Mouse (Mus musculus): ENCODE measurements at regions not wholly inside any gene's neighbourhood (a gene's known extent, or its start where the extent isn't known, plus 50 kb on each side); places are given as distances from the start of the nearest gene placed in this dataset.

DNA sequence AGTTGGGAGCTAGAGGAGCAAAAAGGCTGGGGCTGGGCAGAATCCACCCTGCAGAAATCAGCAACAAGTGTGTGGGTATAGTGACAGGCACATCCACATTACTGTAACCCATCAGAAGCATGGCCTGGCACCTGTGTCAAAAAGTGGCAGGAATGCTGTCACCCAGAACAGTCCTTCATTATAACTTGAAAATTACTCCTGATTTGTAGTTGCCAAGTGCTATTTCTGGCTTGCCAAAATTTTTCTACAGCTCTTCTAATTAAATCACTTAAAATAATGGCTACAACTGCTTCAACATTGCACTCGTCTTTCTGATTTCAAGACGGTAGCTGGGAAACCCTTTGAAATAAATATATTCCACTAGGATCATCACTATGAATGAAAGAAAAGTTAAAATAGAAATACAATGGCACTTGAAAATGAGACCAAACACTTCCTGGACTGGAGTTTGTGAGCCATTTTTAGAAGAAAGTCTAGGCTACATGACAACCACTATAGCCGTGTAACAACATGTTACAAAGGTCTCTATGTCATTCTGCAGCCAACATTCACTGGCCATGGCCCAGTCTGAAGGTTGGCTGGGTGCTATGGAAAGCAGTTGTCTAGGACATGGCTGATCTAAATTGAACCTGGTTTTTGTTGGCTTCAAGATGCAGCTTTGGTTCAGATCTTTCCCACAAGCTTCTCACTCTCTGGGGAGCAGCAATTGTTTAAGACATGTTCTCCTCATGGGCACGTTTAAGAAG, 190.6 kb upstream of the Tapt1 start:
- DNase-seq: no peak

DNA sequence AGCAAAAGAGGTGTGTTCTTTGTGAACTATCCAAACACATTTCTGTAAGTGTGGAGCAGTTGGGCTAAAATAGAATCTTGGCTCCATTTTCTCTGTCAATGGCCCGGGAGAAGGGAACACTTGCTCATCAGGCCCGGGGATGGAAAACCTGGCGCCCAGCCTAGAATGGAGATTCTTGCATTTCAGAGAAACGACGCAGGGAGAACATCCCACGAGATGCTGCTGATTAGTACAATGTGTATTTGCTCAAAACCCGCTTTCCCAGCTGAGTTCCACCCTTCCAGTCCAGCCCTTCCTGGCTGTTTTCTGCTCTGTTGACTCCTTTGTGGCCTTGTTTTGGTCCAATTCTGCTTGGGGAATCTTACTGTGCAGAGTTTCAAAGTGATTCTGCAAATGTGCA, 188.0 kb upstream of the Tapt1 start:
- DNase-seq: peak; percentile 10

DNA sequence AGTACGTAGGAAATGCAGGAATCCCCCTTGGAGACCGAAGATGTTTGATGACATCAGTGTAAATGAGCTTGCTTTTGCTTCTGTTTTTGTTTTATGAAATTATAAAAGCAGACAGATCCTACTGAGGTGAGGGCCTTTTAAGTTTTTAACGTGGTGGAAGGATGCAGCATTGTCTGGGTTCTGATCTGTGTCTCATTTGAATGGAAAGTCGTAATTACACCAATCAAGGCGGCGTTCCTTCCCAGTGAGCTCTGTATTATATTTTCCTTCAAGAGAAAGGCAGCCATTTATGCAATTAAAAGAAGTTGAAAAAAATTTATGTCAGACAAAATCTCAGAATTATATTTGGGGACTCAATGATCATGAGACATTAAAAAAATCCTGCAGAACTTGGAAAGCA, 176.9 kb upstream of the Tapt1 start:
- DNase-seq: no peak

DNA sequence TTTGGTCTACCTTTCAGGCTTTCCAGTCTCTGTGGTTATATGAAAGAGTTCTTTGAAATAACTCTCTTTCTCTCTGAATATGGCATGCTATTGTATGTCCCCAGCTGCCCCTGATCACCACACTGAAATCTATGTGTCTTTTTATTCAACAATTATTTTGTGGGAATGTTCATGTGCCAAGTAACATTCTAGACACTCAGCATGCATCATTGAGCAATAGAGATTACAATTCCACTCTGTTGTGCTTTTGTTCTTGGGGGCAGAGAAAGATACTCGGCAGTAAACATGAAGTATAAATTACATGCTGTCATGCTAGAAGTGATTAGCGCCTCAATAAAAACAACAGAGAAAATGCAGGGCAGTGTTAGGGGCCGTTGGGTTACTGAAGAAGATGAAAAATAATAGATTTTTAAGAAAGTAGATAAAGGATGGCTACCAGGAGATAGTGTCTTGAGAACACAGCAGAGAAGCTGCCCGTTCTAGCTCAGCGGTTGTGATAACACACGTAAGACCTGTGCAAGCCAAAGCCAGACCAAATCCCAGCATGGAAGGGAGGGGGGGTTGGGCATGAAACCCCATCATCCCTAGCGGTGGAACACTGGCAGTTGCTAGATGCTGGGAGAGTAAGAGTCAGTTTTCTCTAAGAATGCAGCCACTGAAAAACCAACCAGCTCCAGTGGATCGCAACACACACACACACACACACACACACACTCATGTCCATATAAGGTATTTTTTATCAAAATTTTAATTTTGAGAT, 174.3 kb upstream of the Tapt1 start:
- no peak for DNase-seq

DNA sequence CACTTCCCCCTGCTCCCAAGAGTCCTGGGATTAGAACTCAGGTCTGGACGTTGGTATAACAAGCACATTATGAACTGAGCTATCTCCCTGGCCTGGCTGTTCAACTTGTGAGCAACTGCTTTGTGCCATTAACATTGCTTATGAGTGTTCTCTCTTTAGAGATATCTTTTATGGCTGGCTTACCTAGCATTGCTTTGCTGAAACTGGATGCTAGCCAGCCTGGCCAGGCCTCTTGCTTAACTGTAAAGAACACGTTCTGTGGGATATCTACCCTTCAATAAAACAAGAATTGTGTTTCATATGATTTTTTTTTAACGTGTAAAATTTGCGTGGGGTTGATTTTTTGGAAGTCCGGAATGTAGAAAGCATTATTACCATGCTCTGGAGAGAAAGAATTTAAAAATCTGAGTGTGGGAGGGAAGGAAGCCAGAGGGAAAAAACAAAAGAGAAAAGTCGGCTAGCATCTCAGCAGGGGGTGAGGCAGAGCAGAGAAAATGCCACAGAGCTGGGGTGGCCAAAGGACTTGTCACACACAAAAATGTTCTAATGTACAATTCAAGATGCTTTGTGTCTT, 160.9 kb upstream of the Tapt1 start:
- DNase-seq: no peak

DNA sequence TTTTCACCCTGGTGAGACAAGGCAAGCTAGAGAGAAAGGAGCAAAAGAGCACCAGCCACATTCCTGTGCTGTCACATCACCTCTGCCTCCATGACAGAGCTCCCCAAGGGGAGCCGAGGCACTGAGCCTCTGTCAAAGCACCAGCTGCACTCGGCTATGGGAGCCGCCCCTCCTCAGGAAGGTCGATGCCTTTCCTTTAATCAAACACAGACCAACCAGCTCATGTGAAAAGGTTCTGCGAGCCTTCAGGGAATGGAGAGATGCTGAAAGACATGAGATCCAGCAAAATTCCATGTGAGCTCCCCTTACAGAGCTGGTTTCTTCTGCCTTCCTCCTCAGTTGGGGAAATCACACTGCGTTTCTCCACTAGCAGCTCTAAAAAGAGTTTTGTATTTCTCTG, 159.8 kb upstream of the Tapt1 start:
- DNase-seq: no peak

DNA sequence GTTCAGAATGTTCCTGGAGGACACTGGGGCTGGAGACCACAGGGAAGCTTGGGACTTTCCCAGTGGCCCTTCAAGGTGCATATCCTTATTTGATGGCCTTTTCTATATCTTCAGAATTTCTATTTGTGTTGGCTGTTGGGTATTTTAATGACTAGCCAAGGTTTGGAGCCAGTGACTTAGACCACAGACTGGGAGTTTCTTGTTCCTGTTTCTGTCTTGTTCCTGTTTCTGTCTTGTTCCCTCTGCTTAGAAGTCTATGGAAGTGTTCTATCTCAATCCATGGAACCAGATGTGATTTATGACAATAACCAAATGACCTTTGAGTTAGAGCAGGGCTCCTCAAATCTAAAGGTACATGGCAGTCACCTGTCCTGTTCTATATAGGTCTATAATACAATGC, 156.6 kb upstream of the Tapt1 start:
- no peak for DNase-seq

DNA sequence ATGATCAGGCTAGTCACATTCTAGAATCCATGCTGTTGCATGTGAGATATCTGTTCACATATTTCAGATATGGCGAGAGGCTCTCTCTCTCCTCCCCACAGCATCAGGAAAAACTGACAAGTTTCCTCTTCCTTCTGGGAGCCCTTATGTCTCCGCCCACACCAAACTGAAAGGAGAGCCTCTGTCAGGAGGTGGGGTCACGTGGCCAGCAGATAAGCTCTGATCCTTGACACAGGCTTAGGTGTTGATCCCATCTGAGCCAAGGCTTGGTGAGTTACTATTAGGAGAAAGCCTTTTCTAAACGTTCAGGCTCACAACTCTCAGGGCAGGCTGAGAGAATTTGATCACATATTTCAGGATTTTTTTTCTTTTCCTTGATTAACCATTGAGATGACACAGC, 143.6 kb upstream of the Tapt1 start:
- no peak for DNase-seq

DNA sequence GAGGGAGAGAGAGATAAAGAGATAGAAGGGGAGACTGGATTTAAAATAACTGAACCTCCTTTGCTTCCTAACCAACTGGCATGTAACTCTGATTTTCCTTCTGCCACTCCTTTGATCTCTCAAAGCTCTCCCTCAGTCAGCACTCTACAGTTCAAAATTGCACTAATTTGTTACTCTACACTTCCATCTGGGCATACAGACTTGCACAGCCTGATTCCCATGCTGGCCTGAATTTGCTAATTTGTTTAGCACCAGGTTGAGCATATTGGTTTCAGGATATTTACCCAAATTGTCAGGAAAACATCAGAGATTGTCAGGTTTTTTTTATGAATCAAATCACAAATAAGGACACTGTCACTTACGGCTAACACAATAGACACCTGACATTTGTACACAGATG, 125.9 kb upstream of the Tapt1 start:
- DNase-seq: no peak

DNA sequence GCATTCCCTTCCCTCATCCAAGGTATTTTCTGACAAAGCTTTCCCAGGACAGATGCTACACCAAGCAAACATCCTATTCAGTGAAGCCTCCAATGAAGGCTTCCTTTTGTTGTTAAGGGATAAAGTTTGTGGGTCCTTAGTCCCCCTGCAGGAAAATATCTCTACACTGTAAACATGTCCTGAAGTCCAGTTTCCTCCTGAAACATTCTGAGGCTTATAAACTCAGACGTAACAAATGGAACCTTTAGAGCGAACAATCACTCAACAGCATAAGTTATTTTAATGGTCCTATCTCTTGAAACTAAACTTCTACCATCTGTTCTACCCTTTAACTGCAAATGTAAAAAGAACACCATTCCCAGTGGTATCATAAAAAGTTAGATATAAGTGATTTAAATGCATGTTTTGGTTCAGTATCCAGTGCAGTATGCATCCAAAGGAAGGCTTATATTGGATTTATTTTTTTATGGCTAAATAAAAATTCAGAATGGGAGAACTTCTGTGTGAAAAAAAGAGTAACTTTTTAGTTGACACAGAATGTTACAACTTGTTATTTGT, 115.1 kb upstream of the Tapt1 start:
- DNase-seq: no peak

DNA sequence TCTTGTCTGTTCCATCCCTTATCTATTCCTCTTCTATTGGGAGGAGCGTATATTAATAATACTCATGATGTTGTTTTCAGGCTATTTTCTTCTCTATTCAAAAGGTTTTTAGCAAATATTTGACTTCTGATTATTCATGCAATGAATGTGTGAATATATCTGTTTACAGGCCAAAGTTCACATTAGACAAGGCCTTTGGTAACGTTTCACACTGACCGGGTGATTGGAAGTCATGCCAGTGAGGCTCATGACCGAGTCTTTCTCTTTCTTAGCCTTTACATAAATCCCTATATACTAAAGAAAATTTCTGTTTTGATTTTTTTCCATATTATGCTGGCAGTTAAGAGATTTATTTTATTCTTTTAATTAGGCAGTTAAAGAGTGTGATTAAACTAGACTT, 112.2 kb upstream of the Tapt1 start:
- DNase-seq: no peak

DNA sequence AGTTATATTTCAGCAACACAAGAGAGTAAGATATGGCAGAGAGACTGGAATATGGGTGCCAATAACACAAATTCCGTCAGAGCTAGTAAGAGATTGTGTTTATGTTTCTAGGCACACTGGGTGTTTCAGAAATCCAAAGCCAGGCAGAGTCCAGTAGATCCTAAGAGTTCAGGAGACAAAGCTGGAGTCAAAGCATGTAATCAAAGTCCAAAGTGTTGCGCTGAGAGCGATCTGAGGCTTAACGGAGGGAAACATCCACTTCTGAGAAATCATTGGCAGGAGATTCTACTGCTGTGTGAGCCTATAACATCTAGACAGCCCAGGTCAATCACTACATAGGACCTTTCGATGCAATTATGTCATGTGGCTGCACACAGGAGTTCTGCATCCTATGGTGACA, 109.3 kb upstream of the Tapt1 start:
- DNase-seq: no peak

DNA sequence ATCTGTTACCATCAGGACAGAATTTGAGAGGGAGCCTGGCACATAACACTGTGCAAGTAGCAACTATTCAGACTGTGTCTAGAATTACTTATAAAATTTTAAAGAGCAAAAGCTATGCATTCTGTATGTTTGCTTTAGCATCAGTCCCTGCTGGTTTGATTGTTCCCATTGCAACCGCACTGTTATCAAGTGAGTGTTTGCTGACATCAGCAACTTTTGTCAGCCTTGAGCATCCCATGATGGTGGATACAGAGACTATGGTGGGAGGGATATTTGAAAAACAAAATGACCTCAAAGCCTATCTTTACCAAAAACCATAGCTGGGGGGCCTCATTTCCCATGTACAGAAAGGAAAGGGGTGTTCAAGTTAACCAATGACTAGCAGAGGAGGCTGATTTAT, 93.2 kb upstream of the Tapt1 start:
- DNase-seq: no peak

DNA sequence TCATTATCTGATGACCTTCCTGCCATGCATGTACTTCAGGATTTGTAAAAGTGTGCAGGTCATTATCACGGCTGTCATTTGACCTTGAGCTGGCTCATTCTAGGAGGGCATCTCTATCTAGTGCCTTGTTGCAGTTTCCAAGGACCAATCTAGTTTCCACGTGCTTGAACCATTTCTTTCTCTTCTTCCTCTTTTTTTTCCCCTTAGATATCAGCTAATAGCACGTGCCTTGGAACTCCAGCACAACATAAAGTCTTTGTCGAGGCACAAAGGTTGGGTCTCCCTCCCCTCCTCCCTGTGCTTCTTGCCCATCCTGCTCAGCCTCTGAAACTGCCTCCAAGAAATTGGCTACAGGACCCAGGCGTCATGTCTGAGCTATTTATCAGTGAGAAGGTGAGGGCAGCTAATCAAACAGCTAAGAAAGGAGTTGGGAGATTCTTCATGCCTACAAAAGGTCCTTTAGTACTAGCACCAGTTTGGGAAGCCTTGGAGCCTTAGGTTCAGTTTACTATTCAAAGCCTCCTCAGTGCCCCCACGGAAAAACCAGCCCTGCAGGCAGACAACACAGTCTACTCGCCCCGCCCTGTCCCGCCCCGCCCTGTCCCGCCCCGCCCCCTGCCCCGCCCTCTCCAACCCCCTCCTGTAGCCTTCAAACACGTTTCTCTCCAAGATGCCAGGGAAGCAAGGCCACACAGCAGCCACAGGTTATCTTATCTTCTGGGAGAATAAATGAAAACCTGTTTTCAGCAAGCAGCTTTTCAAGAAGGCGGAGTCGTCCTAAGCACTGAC, 80.5 kb upstream of the Tapt1 start:
- DNase-seq: no peak

DNA sequence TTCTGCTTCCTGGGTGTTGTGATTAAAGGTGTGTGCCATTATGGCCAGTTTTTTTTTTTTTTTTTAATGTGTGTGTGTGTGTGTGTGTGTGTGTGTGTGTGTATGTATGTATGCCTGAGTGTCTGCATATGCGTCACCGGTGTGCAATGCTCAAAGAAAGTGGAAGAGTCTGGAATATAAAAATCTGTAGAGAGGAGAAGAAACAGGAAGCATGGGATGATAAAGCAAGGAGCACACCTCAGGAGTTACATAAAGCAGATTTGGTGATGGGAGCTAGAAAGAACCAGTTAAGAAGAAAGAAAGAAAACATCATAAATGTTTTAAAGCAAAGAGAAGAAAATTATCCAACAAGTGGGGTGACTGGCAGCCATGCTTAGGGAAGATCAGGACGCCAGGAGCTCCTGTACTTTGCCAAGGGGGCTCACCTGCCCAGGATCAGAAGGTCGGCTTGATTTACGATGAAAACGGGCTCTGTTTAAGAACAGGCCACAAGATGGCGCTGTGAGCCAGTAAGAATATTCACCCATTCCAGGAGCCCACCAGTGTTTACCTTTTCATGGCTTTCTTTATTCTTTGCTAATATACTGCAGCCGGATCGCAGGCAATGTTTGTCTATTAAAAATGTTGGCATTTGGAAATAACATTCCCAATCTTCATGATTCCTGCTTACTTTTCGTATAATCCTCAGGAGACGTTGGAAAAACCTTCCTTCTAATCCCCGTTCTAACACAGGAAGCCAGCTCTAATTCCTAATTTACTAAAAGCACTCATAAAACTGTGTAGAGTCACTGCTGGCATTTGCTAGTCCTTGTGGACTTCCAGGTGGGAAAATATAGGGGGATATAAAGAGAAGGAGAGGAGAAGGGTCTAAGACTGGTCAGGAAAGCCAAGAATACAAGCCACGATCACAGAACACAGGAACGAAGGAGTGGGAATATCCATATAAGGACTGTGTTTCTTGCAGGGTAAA, 77.7 kb upstream of the Tapt1 start:
- peak; percentile 18 for DNase-seq

DNA sequence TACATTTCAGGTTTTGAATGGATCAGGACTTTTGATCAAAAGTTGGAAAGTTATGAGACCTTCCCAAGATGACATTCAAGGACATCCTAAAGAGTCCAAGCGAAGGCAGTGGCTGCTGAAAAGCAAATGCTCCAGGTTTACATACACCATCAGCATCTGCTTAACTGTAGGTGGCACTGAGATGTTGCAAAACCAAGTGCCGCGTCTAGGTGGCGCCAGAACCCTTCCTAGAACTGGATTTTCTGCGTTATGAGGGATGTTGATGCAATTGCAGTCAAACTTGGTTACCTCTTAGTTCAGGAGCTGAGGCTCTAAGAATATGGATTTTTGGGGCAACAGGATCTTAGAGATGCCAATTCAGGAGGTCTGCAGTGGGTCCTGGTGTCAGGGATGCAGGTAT, 58.0 kb upstream of the Tapt1 start:
- DNase-seq: peak; percentile 50

Measured in cerebellum, adult 9-11 months (tissue).